Mouse (Mus musculus): ENCODE data around the gene Ap5m1. TPM values are rescaled to one million over a fixed set of nuclear protein-coding genes. Genes with fewer than 3 reads are reported as not detected.

Ap5m1 gene
- polyA plus RNA-seq, 1 experiment from 2014 or later: 20.8 TPM

DNA sequence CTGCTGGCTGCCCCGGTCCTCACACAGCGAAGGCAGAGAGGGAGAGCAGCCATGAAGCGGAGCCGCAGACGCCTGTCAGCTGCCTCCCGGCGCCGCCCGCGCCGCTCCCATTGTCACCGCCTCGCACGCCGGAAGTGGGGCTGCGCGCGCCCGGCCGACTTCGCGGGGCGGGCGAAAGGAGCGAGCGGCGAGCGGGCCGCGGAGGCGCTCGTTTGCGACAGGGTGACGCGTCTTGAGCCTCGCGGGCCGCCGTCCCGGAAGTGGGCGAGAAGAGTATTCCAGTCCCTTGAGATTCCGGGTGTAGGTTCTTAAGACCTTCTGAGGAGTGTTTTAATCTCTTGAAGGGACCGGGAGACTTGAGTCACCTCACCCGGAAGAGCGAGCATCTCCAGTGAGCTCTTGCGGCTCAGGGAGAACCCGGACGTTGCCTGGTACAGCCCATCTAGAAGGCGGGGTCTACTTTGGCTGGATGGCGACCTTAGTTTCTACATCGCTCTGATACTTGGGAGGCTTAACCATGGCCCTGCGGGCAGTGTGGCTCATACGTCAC, 452 bp downstream of the Ap5m1 start, which contains the start of gene Exoc5:
TSS of gene Exoc5 (minus strand) at position 380 of the 550 bp plus-strand sequence.
- WGBS: under 1% methylated on average over 52 of the region's 53 CpGs
- Histone ChIP-seq H3K4me3 (ENCODE audit: low read depth, low read length) (peak within 1 kb of the TSS; percentile 96), H3K4me1 (ENCODE audit: control insufficient read depth, insufficient read depth, low read length) (peaks cover 24% of the 10 kb centered on the region), H3K9ac (ENCODE audit: low read depth, low read length) (peak within 1 kb of the TSS; percentile 98), H3K4me2 (ENCODE audit: low read length) (peak within 1 kb of the TSS; percentile 81), H3K27ac (ENCODE audit: low read length) (peak within 1 kb of the TSS; percentile 95), H3K36me3 (ENCODE audit: control insufficient read depth, insufficient read depth, low read length) (no peaks in the 10 kb centered on the region), H3K9me3 (replicated peaks; ENCODE audit: control insufficient read depth, low read length, poor library complexity, severe bottlenecking) (no peaks in the 10 kb centered on the region), H3K27me3 (ENCODE audit: control insufficient read depth, insufficient read depth, low read depth, low read length) (no peaks in the 10 kb centered on the region)
- peak; percentile 97 for ATAC-seq

DNA sequence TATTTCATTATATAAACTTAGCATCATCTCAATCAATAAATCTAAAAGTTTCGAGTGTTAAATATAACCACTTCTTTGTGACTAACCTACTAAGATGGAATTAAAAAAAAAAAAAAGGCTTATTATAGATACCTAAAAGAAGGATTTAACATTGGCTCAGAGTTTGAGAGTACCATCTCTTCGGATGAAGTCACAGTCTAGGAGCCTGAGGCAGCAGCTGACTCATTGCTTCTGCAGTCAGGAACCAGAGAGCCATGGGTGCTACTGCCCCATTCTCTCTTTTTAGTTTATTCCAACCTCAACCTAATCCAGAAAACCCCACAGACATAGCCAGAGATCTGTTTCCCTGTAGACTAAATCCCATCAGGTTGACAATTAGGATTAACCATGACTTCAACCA, 6.9 kb downstream of the Ap5m1 start:
- Histone ChIP-seq H3K36me3 (ENCODE audit: control insufficient read depth, insufficient read depth, low read length) (peaks cover 3% of the 10 kb centered on the region; the same call in 1 of the 2 replicates), H3K27me3 (ENCODE audit: control insufficient read depth, insufficient read depth, low read depth, low read length) (no peaks in the 10 kb centered on the region), H3K9ac (ENCODE audit: low read depth, low read length) (no peak overlapping the region), H3K4me1 (ENCODE audit: control insufficient read depth, insufficient read depth, low read length) (peaks cover 3% of the 10 kb centered on the region), H3K27ac (ENCODE audit: low read length) (no peak overlapping the region), H3K4me2 (ENCODE audit: low read length) (no peak overlapping the region), H3K9me3 (replicated peaks; ENCODE audit: control insufficient read depth, low read length, poor library complexity, severe bottlenecking) (no peaks in the 10 kb centered on the region), H3K4me3 (ENCODE audit: low read depth, low read length) (no peak overlapping the region)
- WGBS: 97% methylated on average over 2 of the region's 2 CpGs
- ATAC-seq: no peak

DNA sequence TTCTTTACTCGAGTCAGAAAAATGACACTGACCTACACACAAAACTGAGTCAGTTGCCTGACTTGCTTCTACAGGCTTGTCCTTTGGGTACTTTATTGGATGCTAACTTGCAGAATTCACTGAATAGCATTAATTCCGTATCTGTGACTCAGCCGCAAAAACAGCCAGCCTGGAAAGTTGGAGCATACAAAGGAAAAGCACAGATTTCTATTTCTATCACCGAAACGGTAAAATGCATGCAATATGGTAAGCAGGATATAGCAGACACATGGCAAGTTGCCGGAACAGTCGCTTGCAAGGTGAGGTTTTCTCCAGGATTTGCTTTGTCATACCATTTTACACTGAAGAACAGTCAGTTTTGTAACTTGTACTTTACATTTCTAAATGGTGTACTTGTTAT, 8.0 kb downstream of the Ap5m1 start:
- peaks cover 3% of the 10 kb centered on the region; the same call in 1 of the 2 replicates for H3K36me3 ChIP-seq (ENCODE audit: control insufficient read depth, insufficient read depth, low read length)
- H3K27me3 ChIP-seq (ENCODE audit: control insufficient read depth, insufficient read depth, low read depth, low read length): no peaks in the 10 kb centered on the region
- no peak overlapping the region for H3K9ac ChIP-seq (ENCODE audit: low read depth, low read length)
- WGBS: 93% methylated on average over 7 of the region's 7 CpGs
- H3K4me3 ChIP-seq (ENCODE audit: low read depth, low read length): no peak overlapping the region
- ATAC-seq: no peak
- H3K9me3 ChIP-seq (replicated peaks; ENCODE audit: control insufficient read depth, low read length, poor library complexity, severe bottlenecking): no peaks in the 10 kb centered on the region
- H3K27ac ChIP-seq (ENCODE audit: low read length): no peak overlapping the region
- H3K4me2 ChIP-seq (ENCODE audit: low read length): no peak overlapping the region
- no peaks in the 10 kb centered on the region for H3K4me1 ChIP-seq (ENCODE audit: control insufficient read depth, insufficient read depth, low read length)

DNA sequence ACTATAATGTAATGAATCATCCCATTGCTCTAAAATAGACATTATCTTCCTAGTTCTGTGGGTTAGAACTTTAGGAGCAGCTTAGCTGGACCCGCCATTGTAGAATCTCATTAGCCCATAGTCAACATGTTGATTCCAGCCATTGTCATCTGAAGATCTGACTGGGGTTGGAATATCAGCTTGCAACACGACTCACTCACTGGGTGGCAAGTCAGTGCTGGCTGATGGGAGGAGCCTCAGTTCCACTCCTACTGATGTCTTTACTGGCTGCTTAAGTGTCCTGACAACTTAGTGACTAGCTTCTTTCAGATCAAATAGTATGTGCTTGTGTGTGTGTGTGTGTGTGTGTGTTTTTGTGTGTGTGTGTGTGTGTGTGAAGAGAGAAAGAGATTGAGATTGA, 8.5 kb downstream of the Ap5m1 start:
- no peaks in the 10 kb centered on the region for H3K27me3 ChIP-seq (ENCODE audit: control insufficient read depth, insufficient read depth, low read depth, low read length)
- H3K36me3 ChIP-seq (ENCODE audit: control insufficient read depth, insufficient read depth, low read length): peaks cover 3% of the 10 kb centered on the region; the same call in 1 of the 2 replicates
- no peak overlapping the region for H3K9ac ChIP-seq (ENCODE audit: low read depth, low read length)
- no peak for ATAC-seq
- no peaks in the 10 kb centered on the region for H3K4me1 ChIP-seq (ENCODE audit: control insufficient read depth, insufficient read depth, low read length)
- H3K9me3 ChIP-seq (replicated peaks; ENCODE audit: control insufficient read depth, low read length, poor library complexity, severe bottlenecking): no peaks in the 10 kb centered on the region
- no peak overlapping the region for H3K4me3 ChIP-seq (ENCODE audit: low read depth, low read length)
- WGBS: 50% methylated on average over 2 of the region's 2 CpGs
- H3K4me2 ChIP-seq (ENCODE audit: low read length): no peak overlapping the region
- H3K27ac ChIP-seq (ENCODE audit: low read length): no peak overlapping the region

DNA sequence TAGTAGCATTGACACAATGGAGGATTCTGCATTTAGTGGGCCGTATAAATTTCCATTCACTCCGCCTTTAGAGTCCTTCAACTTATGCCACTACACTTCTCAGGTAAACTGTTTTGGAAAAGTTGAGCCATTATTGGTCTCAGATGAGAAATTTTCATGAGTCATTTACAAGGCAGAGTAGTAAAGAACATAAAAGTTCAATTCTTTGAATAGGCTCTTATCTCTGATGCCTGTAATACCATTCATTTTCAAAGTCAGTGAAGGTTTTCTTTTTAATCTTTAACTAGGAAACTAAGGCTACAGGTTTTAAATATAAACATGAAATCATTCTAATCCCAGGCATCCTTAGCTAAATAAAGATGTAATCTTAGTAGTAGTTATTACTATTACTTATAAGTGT, 12.9 kb downstream of the Ap5m1 start:
- Histone ChIP-seq H3K9ac (ENCODE audit: low read depth, low read length) (no peak overlapping the region), H3K4me3 (ENCODE audit: low read depth, low read length) (no peak overlapping the region), H3K9me3 (replicated peaks; ENCODE audit: control insufficient read depth, low read length, poor library complexity, severe bottlenecking) (no peaks in the 10 kb centered on the region), H3K27ac (ENCODE audit: low read length) (no peak overlapping the region), H3K27me3 (ENCODE audit: control insufficient read depth, insufficient read depth, low read depth, low read length) (no peaks in the 10 kb centered on the region), H3K4me1 (ENCODE audit: control insufficient read depth, insufficient read depth, low read length) (no peaks in the 10 kb centered on the region), H3K36me3 (ENCODE audit: control insufficient read depth, insufficient read depth, low read length) (peaks cover 5% of the 10 kb centered on the region; the same call in 1 of the 2 replicates), H3K4me2 (ENCODE audit: low read length) (no peak overlapping the region)
- ATAC-seq: no peak
- 96% methylated on average over 2 of the region's 2 CpGs for WGBS

DNA sequence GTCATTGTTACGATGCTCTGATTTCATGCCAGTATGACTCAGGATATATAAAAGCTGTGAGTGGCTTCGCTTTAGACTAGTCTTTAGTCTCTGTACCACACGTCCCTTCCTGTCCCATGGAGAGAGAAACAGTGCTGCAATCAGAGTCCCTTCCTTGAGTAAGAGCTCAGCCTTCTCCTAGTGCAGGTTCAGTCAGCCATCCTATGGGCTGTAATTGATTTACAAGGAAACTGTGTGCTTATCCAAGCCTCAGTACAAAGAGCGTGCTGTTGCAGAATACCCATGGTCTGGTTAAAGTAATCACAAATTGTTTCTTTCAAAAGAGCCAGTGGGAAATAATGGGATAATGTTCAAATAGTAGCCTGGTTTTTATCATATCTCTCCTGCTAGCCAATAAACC, 20.6 kb downstream of the Ap5m1 start:
- Histone ChIP-seq H3K36me3 (ENCODE audit: control insufficient read depth, insufficient read depth, low read length) (0 out of 2 replicates have a peak, but pooled peaks cover 7% of the 10 kb centered on the region), H3K4me2 (ENCODE audit: low read length) (no peak overlapping the region), H3K9me3 (replicated peaks; ENCODE audit: control insufficient read depth, low read length, poor library complexity, severe bottlenecking) (no peaks in the 10 kb centered on the region), H3K4me1 (ENCODE audit: control insufficient read depth, insufficient read depth, low read length) (peaks cover 3% of the 10 kb centered on the region; the same call in 1 of the 2 replicates), H3K27me3 (ENCODE audit: control insufficient read depth, insufficient read depth, low read depth, low read length) (no peaks in the 10 kb centered on the region), H3K9ac (ENCODE audit: low read depth, low read length) (no peak overlapping the region), H3K27ac (ENCODE audit: low read length) (no peak overlapping the region), H3K4me3 (ENCODE audit: low read depth, low read length) (no peak overlapping the region)
- ATAC-seq: no peak
- WGBS: 78% methylated on average over 4 of the region's 4 CpGs

DNA sequence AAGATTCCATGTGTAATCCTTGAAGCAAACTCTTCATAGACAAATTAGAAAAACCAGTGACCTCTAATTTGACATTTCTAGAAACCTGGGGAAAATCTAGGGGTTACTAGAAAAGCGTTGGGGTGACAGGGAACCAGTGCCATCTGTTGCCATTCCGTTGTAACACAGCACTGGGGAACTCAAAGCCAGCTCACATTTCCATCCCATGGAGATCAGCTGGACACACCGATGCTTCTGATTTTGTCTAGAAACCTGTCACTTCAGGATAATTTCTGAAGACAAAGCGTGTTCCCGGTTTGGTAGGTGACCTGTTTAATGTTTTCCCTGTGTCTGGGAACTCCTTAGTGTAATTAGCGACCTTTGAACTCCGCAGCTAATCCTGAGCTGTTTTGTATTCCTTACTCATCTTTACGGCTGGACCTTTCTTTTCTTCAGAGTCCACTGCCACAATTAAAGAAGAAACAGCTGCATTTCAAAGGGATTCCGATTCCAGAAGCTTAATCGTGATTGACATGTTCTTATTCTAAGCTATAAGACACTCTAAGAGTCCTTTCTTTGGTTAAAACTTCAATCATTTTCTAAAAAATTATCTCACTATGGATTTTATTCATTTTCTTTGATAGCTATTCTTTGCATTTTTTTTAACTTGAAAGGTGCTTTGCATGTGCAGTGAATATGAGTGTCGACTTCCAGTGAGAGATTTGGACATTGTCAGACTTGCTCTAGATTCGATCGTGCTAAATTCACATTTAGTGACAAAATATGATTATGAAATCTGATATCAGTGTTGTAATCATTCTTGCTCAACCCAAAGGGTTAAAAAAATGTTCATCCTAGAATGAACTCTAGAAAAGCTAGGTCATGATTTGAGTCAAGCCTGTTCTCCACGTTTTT, 22.5 kb downstream of the Ap5m1 start:
- WGBS: 11% methylated on average over 14 of the region's 14 CpGs
- no peak overlapping the region for H3K4me3 ChIP-seq (ENCODE audit: low read depth, low read length)
- no peak overlapping the region for H3K4me2 ChIP-seq (ENCODE audit: low read length)
- H3K9me3 ChIP-seq (replicated peaks; ENCODE audit: control insufficient read depth, low read length, poor library complexity, severe bottlenecking): no peaks in the 10 kb centered on the region
- no peaks in the 10 kb centered on the region for H3K27me3 ChIP-seq (ENCODE audit: control insufficient read depth, insufficient read depth, low read depth, low read length)
- peaks cover 3% of the 10 kb centered on the region; the same call in 1 of the 2 replicates for H3K4me1 ChIP-seq (ENCODE audit: control insufficient read depth, insufficient read depth, low read length)
- no peak for ATAC-seq
- H3K9ac ChIP-seq (ENCODE audit: low read depth, low read length): no peak overlapping the region
- 0 out of 2 replicates have a peak, but pooled peaks cover 7% of the 10 kb centered on the region for H3K36me3 ChIP-seq (ENCODE audit: control insufficient read depth, insufficient read depth, low read length)
- no peak overlapping the region for H3K27ac ChIP-seq (ENCODE audit: low read length)

DNA sequence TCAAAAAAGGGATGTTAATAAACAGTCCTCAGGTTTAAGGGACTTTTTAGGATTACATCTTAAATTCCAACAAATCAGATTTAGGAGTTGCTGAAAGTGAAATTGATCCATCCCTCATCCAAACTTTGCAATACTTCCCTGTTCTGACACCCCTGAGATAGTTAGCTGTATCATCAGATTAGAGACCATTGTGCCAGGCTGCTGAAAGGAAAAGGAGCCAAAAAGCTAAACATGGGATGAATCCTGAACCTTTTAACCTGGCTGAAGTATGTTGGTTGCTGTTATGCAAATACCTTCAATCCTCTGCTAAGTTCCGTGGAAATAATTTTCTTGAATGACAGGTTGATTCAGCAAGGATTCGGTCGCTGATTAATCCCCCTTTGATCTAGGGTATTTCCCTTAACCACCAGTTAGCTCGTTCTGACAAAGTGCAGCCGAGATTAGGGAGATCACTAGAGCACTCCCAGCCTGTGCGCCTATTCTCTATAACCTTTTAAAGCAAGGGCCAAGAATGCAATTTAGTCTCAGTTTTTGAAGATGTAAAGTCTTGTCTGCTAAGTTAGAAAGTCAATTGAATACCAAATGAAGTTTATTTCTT, 23.7 kb downstream of the Ap5m1 start:
- no peak overlapping the region for H3K4me3 ChIP-seq (ENCODE audit: low read depth, low read length)
- no peak for ATAC-seq
- H3K9me3 ChIP-seq (replicated peaks; ENCODE audit: control insufficient read depth, low read length, poor library complexity, severe bottlenecking): no peaks in the 10 kb centered on the region
- H3K4me2 ChIP-seq (ENCODE audit: low read length): no peak overlapping the region
- H3K36me3 ChIP-seq (ENCODE audit: control insufficient read depth, insufficient read depth, low read length): no peaks in the 10 kb centered on the region
- H3K27ac ChIP-seq (ENCODE audit: low read length): no peak overlapping the region
- WGBS: 8% methylated on average over 6 of the region's 6 CpGs
- H3K4me1 ChIP-seq (ENCODE audit: control insufficient read depth, insufficient read depth, low read length): peaks cover 3% of the 10 kb centered on the region; the same call in 1 of the 2 replicates
- H3K9ac ChIP-seq (ENCODE audit: low read depth, low read length): no peak overlapping the region
- no peaks in the 10 kb centered on the region for H3K27me3 ChIP-seq (ENCODE audit: control insufficient read depth, insufficient read depth, low read depth, low read length)

DNA sequence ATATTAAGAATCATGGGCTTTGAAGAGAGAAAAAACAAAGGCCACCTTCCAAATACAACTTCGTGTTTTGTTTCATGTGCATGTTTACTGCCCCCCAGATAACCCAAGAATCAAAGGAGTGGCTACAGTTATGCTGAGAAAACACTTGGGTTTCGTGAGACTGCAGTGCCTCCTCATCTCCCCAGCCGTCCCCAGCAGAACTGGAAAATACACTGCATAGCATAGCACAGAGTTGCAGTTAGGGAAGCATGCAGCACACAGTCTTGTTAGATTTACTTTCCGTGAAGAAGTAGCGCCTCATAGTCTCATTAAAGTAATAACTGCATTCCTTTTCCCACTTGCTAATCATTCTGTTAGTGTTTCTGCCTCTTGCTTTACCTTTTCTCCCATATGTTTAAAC, 24.2 kb downstream of the Ap5m1 start:
- peaks cover 3% of the 10 kb centered on the region; the same call in 1 of the 2 replicates for H3K4me1 ChIP-seq (ENCODE audit: control insufficient read depth, insufficient read depth, low read length)
- no peaks in the 10 kb centered on the region for H3K9me3 ChIP-seq (replicated peaks; ENCODE audit: control insufficient read depth, low read length, poor library complexity, severe bottlenecking)
- H3K27me3 ChIP-seq (ENCODE audit: control insufficient read depth, insufficient read depth, low read depth, low read length): no peaks in the 10 kb centered on the region
- H3K4me2 ChIP-seq (ENCODE audit: low read length): no peak overlapping the region
- no peak overlapping the region for H3K27ac ChIP-seq (ENCODE audit: low read length)
- 12% methylated on average over 5 of the region's 5 CpGs for WGBS
- no peaks in the 10 kb centered on the region for H3K36me3 ChIP-seq (ENCODE audit: control insufficient read depth, insufficient read depth, low read length)
- ATAC-seq: no peak
- no peak overlapping the region for H3K4me3 ChIP-seq (ENCODE audit: low read depth, low read length)
- no peak overlapping the region for H3K9ac ChIP-seq (ENCODE audit: low read depth, low read length)

All from midbrain, embryonic 16.5 days (tissue).